Mouse (Mus musculus): ENCODE measurements around the gene Rab11fip3. TPM values are rescaled to one million over a fixed set of nuclear protein-coding genes. Genes with fewer than 3 reads are reported as not detected.
"Not testable (repeated sequence)": the region's sequence is repeated elsewhere in the genome, so short reads cannot be mapped to it uniquely, and the experiment has no call there.

Gene Rab11fip3
- polyA plus RNA-seq, 1 experiment = 454 TPM

DNA sequence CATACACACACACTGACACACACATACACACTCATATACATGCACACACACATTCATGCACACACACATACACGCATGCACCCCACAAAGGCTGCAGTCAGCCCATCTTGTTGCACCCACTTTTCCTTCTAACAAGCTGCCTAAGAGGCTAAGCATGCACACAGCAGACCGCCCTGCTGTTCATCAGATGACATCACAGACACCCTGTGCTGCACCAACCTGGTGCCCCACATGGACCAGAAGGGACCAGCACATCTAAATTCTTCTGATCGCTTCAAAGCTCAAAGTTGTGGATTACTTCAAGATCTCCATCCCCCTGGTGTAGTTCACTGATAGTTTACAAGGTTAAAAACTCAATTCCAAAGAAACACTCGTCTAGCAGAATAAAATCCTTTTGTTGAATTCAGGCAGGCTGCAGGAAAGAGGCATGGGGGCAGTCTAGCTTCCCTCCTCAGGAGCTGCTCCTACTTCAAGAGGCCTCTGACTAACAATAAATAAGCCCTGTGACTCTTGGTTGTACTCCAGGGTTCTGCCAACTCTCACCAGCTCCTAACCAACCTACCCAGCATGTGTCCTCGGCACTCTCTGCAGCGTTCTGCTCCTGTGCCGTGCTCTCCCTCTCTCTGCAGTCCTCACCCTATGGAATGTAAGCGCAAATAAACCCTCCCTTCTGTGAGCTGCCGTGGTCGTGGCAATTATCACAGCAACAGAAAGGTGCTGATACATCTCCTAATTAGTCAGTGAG lies 22.9 kb downstream of the Rab11fip3 start:
- Histone ChIP-seq H3K4me1 (ENCODE audit: control insufficient read depth, insufficient read depth, low read length) (peaks cover 13% of the 10 kb centered on the region; the same call in 1 of the 2 replicates), H3K27me3 (replicated peaks; ENCODE audit: control insufficient read depth, insufficient read depth, low read length) (no peaks in the 10 kb centered on the region), H3K36me3 (ENCODE audit: control insufficient read depth, insufficient read depth, low read length) (no peaks in the 10 kb centered on the region), H3K4me3 (ENCODE audit: insufficient read depth, low read depth, low read length) (no peak overlapping the region), H3K27ac (ENCODE audit: insufficient read depth, low read depth, low read length) (no peak overlapping the region)
- 72% methylated on average over 10 of the region's 10 CpGs for WGBS
- DNase-seq = no peak
- TF ChIP-seq CTCF (conservative IDR thresholded peaks at IDR 0.05; ENCODE audit: insufficient read depth, insufficient read length, low read depth, low read length) (no peak), POLR2A (IDR thresholded peaks at IDR 0.05; ENCODE audit: low read depth, low read length) (no peak)

DNA sequence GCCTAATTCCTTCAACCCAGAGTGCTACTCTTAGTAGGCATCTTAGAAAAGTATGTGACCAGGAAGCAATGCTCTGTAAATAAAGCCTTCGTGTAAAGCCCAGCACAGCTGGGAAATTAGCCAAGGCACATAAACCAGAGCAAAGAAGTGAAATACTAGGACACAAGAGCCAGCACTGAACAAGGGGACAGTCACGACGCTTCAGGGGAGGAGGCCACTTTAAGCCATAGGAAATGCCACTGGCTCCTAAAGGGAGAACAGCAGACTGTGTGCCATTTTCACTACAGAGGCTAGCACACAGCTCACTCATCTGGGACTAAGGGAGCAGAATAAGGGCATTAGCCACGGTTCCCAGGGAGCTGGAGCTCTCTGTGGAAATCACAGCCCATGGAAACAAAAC lies 24.1 kb downstream of the Rab11fip3 start:
- WGBS = 41% methylated on average over 4 of the region's 4 CpGs
- TF ChIP-seq CTCF (conservative IDR thresholded peaks at IDR 0.05; ENCODE audit: insufficient read depth, insufficient read length, low read depth, low read length) (no peak), POLR2A (IDR thresholded peaks at IDR 0.05; ENCODE audit: low read depth, low read length) (no peak)
- H3K27ac ChIP-seq (ENCODE audit: insufficient read depth, low read depth, low read length) = no peak overlapping the region
- H3K4me3 ChIP-seq (ENCODE audit: insufficient read depth, low read depth, low read length) = no peak overlapping the region
- H3K27me3 ChIP-seq (replicated peaks; ENCODE audit: control insufficient read depth, insufficient read depth, low read length) = no peaks in the 10 kb centered on the region
- H3K4me1 ChIP-seq (ENCODE audit: control insufficient read depth, insufficient read depth, low read length) = peaks cover 11% of the 10 kb centered on the region; the same call in 1 of the 2 replicates
- no peak for DNase-seq
- H3K36me3 ChIP-seq (ENCODE audit: control insufficient read depth, insufficient read depth, low read length) = no peaks in the 10 kb centered on the region

DNA sequence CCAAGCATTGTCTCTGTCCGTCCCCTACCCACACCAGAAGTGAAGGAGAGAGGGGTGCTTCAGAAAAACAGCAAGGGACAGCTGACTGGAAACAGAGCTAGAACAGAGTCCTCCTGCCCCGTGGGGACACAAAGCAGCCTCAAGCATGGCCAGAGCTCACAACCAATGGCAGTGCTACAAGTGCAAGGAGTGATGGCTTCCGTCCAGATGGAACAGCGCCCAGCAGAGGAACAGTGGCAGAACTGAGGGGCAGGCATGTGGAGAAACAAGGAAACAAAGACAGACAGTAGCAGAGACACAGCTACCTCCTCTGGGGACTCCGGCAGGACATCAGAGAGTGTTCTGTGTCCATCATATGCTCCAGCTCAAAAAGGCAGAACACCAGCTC lies 26.1 kb downstream of the Rab11fip3 start:
- WGBS = 31% methylated on average over 5 of the region's 5 CpGs
- Histone ChIP-seq H3K4me3 (ENCODE audit: insufficient read depth, low read depth, low read length) (no peak overlapping the region), H3K4me1 (ENCODE audit: control insufficient read depth, insufficient read depth, low read length) (peaks cover 11% of the 10 kb centered on the region; the same call in 1 of the 2 replicates), H3K27ac (ENCODE audit: insufficient read depth, low read depth, low read length) (peak overlapping the region; percentile 41; the same call in 1 of the 2 replicates), H3K27me3 (replicated peaks; ENCODE audit: control insufficient read depth, insufficient read depth, low read length) (no peaks in the 10 kb centered on the region), H3K36me3 (ENCODE audit: control insufficient read depth, insufficient read depth, low read length) (no peaks in the 10 kb centered on the region)
- no peak for TF ChIP-seq POLR2A (IDR thresholded peaks at IDR 0.05; ENCODE audit: low read depth, low read length)
- TF ChIP-seq CTCF (conservative IDR thresholded peaks at IDR 0.05; ENCODE audit: insufficient read depth, insufficient read length, low read depth, low read length) = no peak
- peak; percentile 93 for DNase-seq

DNA sequence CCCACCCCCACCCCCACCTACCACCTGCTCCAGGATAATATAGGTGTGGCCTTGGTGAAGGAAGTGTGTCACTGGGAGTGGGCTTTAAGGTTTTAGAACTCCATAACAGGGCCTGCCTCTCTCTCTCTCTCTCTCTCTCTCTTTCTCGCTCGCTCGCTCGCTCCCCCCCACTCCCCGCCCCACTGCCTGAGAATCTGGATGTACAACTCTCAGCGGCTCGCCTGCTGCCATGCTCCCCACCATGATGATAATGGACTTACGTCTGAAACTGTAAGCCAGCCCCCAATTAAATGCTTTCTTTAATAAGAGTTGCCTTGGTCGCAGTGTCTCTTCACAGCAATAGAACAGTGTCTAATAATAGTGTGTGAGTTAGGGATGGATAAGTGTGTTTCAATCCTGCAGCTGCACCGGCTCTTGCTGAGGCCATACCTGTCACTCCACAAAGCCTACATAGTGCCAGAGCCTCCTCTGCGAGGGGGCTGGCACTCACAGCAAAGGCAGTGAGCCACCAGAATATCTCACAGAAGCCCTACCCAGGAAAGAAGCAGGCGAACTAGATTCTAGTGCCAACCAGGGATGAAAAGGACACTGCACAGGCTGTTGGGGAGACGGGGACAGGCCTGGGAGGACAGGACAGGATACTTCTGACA lies 26.6 kb downstream of the Rab11fip3 start:
- WGBS = 81% methylated on average over 13 of the region's 13 CpGs
- H3K4me1 ChIP-seq (ENCODE audit: control insufficient read depth, insufficient read depth, low read length) = peaks cover 11% of the 10 kb centered on the region; the same call in 1 of the 2 replicates
- H3K4me3 ChIP-seq (ENCODE audit: insufficient read depth, low read depth, low read length) = no peak overlapping the region
- TF ChIP-seq POLR2A (IDR thresholded peaks at IDR 0.05; ENCODE audit: low read depth, low read length) = no peak
- TF ChIP-seq CTCF (conservative IDR thresholded peaks at IDR 0.05; ENCODE audit: insufficient read depth, insufficient read length, low read depth, low read length) = no peak
- H3K36me3 ChIP-seq (ENCODE audit: control insufficient read depth, insufficient read depth, low read length) = no peaks in the 10 kb centered on the region
- H3K27ac ChIP-seq (ENCODE audit: insufficient read depth, low read depth, low read length) = peak overlapping the region; percentile 41; the same call in 1 of the 2 replicates
- no peaks in the 10 kb centered on the region for H3K27me3 ChIP-seq (replicated peaks; ENCODE audit: control insufficient read depth, insufficient read depth, low read length)
- DNase-seq = no peak

DNA sequence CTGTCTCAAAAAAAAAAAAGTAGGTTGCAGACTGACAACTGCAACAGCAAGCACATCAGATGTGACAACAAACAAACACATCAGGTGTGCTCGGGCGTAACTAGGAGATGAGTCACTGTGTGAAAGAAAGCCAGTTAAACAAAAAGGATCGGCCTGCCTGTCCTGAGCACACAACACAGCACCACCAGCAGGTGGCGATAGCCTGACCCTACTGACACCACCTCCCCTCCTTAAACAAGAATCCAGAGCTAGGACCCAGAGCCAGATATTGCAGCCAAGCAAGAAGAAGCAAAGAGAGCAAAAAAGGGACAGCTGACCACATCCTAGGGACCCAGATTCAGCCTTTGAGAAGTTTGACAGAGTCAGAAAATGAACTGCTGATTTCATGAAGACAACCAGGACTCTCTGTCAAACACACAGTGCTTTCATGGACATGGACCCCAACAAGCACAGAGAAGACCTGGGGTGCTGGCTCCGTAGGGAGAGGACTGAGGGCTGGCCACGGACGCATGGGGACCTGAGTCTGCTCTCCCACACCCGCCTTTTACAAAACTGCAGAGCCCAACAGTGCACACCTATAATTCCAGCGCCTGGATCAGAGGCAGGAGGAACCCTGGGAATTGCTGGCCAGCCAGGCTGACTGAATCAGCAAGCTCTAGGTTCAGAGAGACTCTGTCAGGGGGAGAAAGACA lies 28.1 kb downstream of the Rab11fip3 start:
- Histone ChIP-seq H3K4me1 (ENCODE audit: control insufficient read depth, insufficient read depth, low read length) (peaks cover 11% of the 10 kb centered on the region; the same call in 1 of the 2 replicates), H3K27ac (ENCODE audit: insufficient read depth, low read depth, low read length) (no peak overlapping the region), H3K4me3 (ENCODE audit: insufficient read depth, low read depth, low read length) (no peak overlapping the region), H3K36me3 (ENCODE audit: control insufficient read depth, insufficient read depth, low read length) (no peaks in the 10 kb centered on the region), H3K27me3 (replicated peaks; ENCODE audit: control insufficient read depth, insufficient read depth, low read length) (no peaks in the 10 kb centered on the region)
- no peak for TF ChIP-seq POLR2A (IDR thresholded peaks at IDR 0.05; ENCODE audit: low read depth, low read length)
- peak; percentile 95 for TF ChIP-seq CTCF (conservative IDR thresholded peaks at IDR 0.05; ENCODE audit: insufficient read depth, insufficient read length, low read depth, low read length)
- peak; percentile 75 for DNase-seq
- WGBS = 35% methylated on average over 9 of the region's 9 CpGs

DNA sequence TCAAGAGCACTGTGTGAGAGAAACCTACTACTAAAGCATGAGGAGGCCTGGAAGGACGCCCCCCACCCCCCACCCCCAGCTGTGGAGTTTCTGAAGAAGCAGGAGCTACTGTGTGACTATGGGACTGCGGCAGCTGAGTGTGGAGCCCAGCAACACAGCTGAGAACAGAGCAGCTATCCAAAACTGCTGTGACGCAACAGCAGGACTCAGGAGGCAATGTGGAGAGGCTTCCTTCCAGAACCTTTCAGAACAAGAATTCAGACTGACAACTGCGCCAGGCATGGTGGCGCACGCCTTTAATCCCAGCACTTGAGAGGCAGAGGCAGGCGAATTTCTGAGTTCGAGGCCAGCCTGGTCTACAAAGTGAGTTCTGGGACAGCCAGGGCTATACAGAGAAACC lies 28.6 kb downstream of the Rab11fip3 start:
- H3K4me3 ChIP-seq (ENCODE audit: insufficient read depth, low read depth, low read length); DNase-seq; H3K27me3 ChIP-seq (replicated peaks; ENCODE audit: control insufficient read depth, insufficient read depth, low read length); H3K27ac ChIP-seq (ENCODE audit: insufficient read depth, low read depth, low read length); H3K36me3 ChIP-seq (ENCODE audit: control insufficient read depth, insufficient read depth, low read length): not testable (repeated sequence)
- 89% methylated on average over 8 of the region's 8 CpGs for WGBS
- H3K4me1 ChIP-seq (ENCODE audit: control insufficient read depth, insufficient read depth, low read length) = peaks cover 11% of the 10 kb centered on the region; the same call in 1 of the 2 replicates

DNA sequence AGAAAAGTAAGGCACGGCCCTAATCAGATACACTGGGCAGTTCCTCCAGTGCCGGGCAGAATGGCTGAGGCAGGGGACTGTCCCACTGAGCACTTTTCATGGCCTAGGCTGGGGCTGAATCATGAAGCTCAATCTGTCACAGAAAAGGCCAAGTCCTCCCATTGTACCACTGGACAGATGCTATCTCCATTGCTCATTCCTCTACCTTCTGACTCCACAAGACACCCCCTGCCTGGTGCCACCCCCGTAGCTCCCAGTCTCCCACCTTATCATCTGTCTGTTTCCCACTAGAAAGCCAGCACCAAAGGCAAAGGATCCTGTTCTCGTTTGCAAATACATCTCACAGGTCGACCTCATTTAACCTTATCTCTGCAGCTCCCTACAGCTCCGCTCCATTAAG lies 37.3 kb downstream of the Rab11fip3 start:
- 87% methylated on average over 6 of the region's 6 CpGs for WGBS
- no peaks in the 10 kb centered on the region for H3K36me3 ChIP-seq (ENCODE audit: control insufficient read depth, insufficient read depth, low read length)
- H3K4me1 ChIP-seq (ENCODE audit: control insufficient read depth, insufficient read depth, low read length) = peaks cover 7% of the 10 kb centered on the region; the same call in 1 of the 2 replicates
- TF ChIP-seq CTCF (conservative IDR thresholded peaks at IDR 0.05; ENCODE audit: insufficient read depth, insufficient read length, low read depth, low read length) = no peak
- TF ChIP-seq POLR2A (IDR thresholded peaks at IDR 0.05; ENCODE audit: low read depth, low read length) = no peak
- no peak for DNase-seq
- H3K27ac ChIP-seq (ENCODE audit: insufficient read depth, low read depth, low read length) = no peak overlapping the region
- H3K4me3 ChIP-seq (ENCODE audit: insufficient read depth, low read depth, low read length) = no peak overlapping the region
- H3K27me3 ChIP-seq (replicated peaks; ENCODE audit: control insufficient read depth, insufficient read depth, low read length) = no peaks in the 10 kb centered on the region
